Mouse (Mus musculus): ENCODE measurements around the gene Traf3ip3. TPM values are rescaled to one million over a fixed set of nuclear protein-coding genes. Genes with fewer than 3 reads are reported as not detected.

Gene Traf3ip3
- polyA plus RNA-seq (2015; fragmentation: Nextera tagmentation; extraction: Ambion mirVana) = 3.9 and 5.6 TPM in 2 replicates

GRCm38 (mm10) chr1:193201383-193201778 is at the start of gene Traf3ip3:
Traf3ip3 (minus strand) TSS chr1:193201703.
- Histone ChIP-seq H3K4me2 (no peak within 1 kb of the TSS), H3K9me3 (no peaks in the 10 kb centered on the region), H3K4me1 (no peaks in the 10 kb centered on the region), H3K27me3 (replicated peaks) (no peaks in the 10 kb centered on the region), H3K27ac (no peak within 1 kb of the TSS), H3K36me3 (no peaks in the 10 kb centered on the region), H3K4me3 (replicated peaks) (no peak within 1 kb of the TSS), H3K9ac (no peak within 1 kb of the TSS)
- 55% methylated on average over 5 of the region's 5 CpGs for WGBS
- no peak for ATAC-seq (ENCODE audit: insufficient read depth, low FRiP score, low read depth)

- H3K36me3 ChIP-seq = no peaks in the 10 kb centered on the region
- H3K4me3 ChIP-seq (replicated peaks) = no peak overlapping the region
- H3K9me3 ChIP-seq = no peaks in the 10 kb centered on the region
- no peak overlapping the region for H3K4me2 ChIP-seq
- H3K27ac ChIP-seq = no peak overlapping the region
- no peaks in the 10 kb centered on the region for H3K4me1 ChIP-seq
- 75% methylated on average over 2 of the region's 2 CpGs for WGBS
- no peaks in the 10 kb centered on the region for H3K27me3 ChIP-seq (replicated peaks)
- H3K9ac ChIP-seq = no peak overlapping the region
- no peak for ATAC-seq (ENCODE audit: insufficient read depth, low FRiP score, low read depth)
Observed at GRCm38 (mm10) chr1:193250026-193250425, 48.5 kb upstream of the Traf3ip3 start.

GRCm38 (mm10) chr1:193244235-193244634 is 42.7 kb upstream of the Traf3ip3 start:
- H3K27me3 ChIP-seq (replicated peaks) = no peaks in the 10 kb centered on the region
- no peak overlapping the region for H3K27ac ChIP-seq
- no peak overlapping the region for H3K9ac ChIP-seq
- no peaks in the 10 kb centered on the region for H3K36me3 ChIP-seq
- no peak overlapping the region for H3K4me3 ChIP-seq (replicated peaks)
- no peak overlapping the region for H3K4me2 ChIP-seq
- 80% methylated on average over 6 of the region's 6 CpGs for WGBS
- H3K9me3 ChIP-seq = no peaks in the 10 kb centered on the region
- H3K4me1 ChIP-seq = 0 out of 2 replicates have a peak, but pooled peaks cover 6% of the 10 kb centered on the region
- ATAC-seq (ENCODE audit: insufficient read depth, low FRiP score, low read depth) = no peak

GRCm38 (mm10) chr1:193243571-193244193 is 42.2 kb upstream of the Traf3ip3 start:
- Histone ChIP-seq H3K4me1 (0 out of 2 replicates have a peak, but pooled peaks cover 6% of the 10 kb centered on the region), H3K4me3 (replicated peaks) (no peak overlapping the region), H3K27ac (no peak overlapping the region), H3K4me2 (no peak overlapping the region), H3K27me3 (replicated peaks) (no peaks in the 10 kb centered on the region), H3K36me3 (no peaks in the 10 kb centered on the region), H3K9ac (no peak overlapping the region), H3K9me3 (no peaks in the 10 kb centered on the region)
- 43% methylated on average over 10 of the region's 10 CpGs for WGBS
- no peak for ATAC-seq (ENCODE audit: insufficient read depth, low FRiP score, low read depth)

GRCm38 (mm10) chr1:193242863-193243262 is 41.4 kb upstream of the Traf3ip3 start:
- no peak overlapping the region for H3K9ac ChIP-seq
- 0 out of 2 replicates have a peak, but pooled peaks cover 6% of the 10 kb centered on the region for H3K4me1 ChIP-seq
- no peaks in the 10 kb centered on the region for H3K27me3 ChIP-seq (replicated peaks)
- H3K36me3 ChIP-seq = no peaks in the 10 kb centered on the region
- H3K4me2 ChIP-seq = no peak overlapping the region
- no peak overlapping the region for H3K4me3 ChIP-seq (replicated peaks)
- WGBS = 68% methylated on average over 4 of the region's 4 CpGs
- ATAC-seq (ENCODE audit: insufficient read depth, low FRiP score, low read depth) = no peak
- no peaks in the 10 kb centered on the region for H3K9me3 ChIP-seq
- H3K27ac ChIP-seq = no peak overlapping the region

GRCm38 (mm10) chr1:193242238-193242637 is 40.7 kb upstream of the Traf3ip3 start:
- Histone ChIP-seq H3K36me3 (no peaks in the 10 kb centered on the region), H3K4me3 (replicated peaks) (no peak overlapping the region), H3K27me3 (replicated peaks) (no peaks in the 10 kb centered on the region), H3K9me3 (no peaks in the 10 kb centered on the region), H3K4me1 (0 out of 2 replicates have a peak, but pooled peaks cover 6% of the 10 kb centered on the region), H3K4me2 (no peak overlapping the region), H3K27ac (no peak overlapping the region), H3K9ac (no peak overlapping the region)
- ATAC-seq (ENCODE audit: insufficient read depth, low FRiP score, low read depth) = peak; percentile 35; the same call in 1 of the 2 replicates
- 48% methylated on average over 8 of the region's 8 CpGs for WGBS

- Histone ChIP-seq H3K27me3 (replicated peaks) (no peaks in the 10 kb centered on the region), H3K4me2 (no peak overlapping the region), H3K36me3 (no peaks in the 10 kb centered on the region), H3K9ac (no peak overlapping the region), H3K9me3 (no peaks in the 10 kb centered on the region), H3K4me1 (0 out of 2 replicates have a peak, but pooled peaks cover 6% of the 10 kb centered on the region), H3K27ac (no peak overlapping the region), H3K4me3 (replicated peaks) (no peak overlapping the region)
- ATAC-seq (ENCODE audit: insufficient read depth, low FRiP score, low read depth) = no peak
- WGBS = 88% methylated on average over 4 of the region's 4 CpGs
Observed at GRCm38 (mm10) chr1:193241436-193241835, 39.9 kb upstream of the Traf3ip3 start.

GRCm38 (mm10) chr1:193238426-193238825 is 36.9 kb upstream of the Traf3ip3 start:
- 52% methylated on average over 4 of the region's 4 CpGs for WGBS
- no peaks in the 10 kb centered on the region for H3K27me3 ChIP-seq (replicated peaks)
- no peak for ATAC-seq (ENCODE audit: insufficient read depth, low FRiP score, low read depth)

GRCm38 (mm10) chr1:193234930-193235329 is 33.4 kb upstream of the Traf3ip3 start:
- H3K4me3 ChIP-seq (replicated peaks) = no peak overlapping the region
- H3K9ac ChIP-seq = no peak overlapping the region
- H3K36me3 ChIP-seq = no peaks in the 10 kb centered on the region
- H3K27ac ChIP-seq = no peak overlapping the region
- no peaks in the 10 kb centered on the region for H3K9me3 ChIP-seq
- H3K4me1 ChIP-seq = no peaks in the 10 kb centered on the region
- WGBS = 56% methylated on average over 7 of the region's 7 CpGs
- no peak overlapping the region for H3K4me2 ChIP-seq
- H3K27me3 ChIP-seq (replicated peaks) = no peaks in the 10 kb centered on the region
- no peak for ATAC-seq (ENCODE audit: insufficient read depth, low FRiP score, low read depth)

More at GRCm38 (mm10) chr1:193238426-193238825, 36.9 kb upstream of the Traf3ip3 start:
- Histone ChIP-seq H3K36me3 (no peaks in the 10 kb centered on the region), H3K4me2 (no peak overlapping the region), H3K4me1 (0 out of 2 replicates have a peak, but pooled peaks cover 6% of the 10 kb centered on the region), H3K9ac (no peak overlapping the region), H3K4me3 (replicated peaks) (no peak overlapping the region), H3K27ac (no peak overlapping the region), H3K9me3 (no peaks in the 10 kb centered on the region)

GRCm38 (mm10) chr1:193234130-193234645 is 32.7 kb upstream of the Traf3ip3 start:
- no peaks in the 10 kb centered on the region for H3K4me1 ChIP-seq
- no peak overlapping the region for H3K27ac ChIP-seq
- no peaks in the 10 kb centered on the region for H3K9me3 ChIP-seq
- H3K4me2 ChIP-seq = no peak overlapping the region
- no peaks in the 10 kb centered on the region for H3K36me3 ChIP-seq
- no peak overlapping the region for H3K9ac ChIP-seq
- H3K27me3 ChIP-seq (replicated peaks) = no peaks in the 10 kb centered on the region
- WGBS = 93% methylated on average over 2 of the region's 2 CpGs
- no peak for ATAC-seq (ENCODE audit: insufficient read depth, low FRiP score, low read depth)
- no peak overlapping the region for H3K4me3 ChIP-seq (replicated peaks)

- WGBS = 78% methylated on average over 2 of the region's 2 CpGs
- no peak for ATAC-seq (ENCODE audit: insufficient read depth, low FRiP score, low read depth)
Observed at GRCm38 (mm10) chr1:193232732-193233131, 31.2 kb upstream of the Traf3ip3 start.

GRCm38 (mm10) chr1:193230935-193231334 is 29.4 kb upstream of the Traf3ip3 start:
- no peak overlapping the region for H3K4me3 ChIP-seq (replicated peaks)
- H3K36me3 ChIP-seq = no peaks in the 10 kb centered on the region
- no peak for ATAC-seq (ENCODE audit: insufficient read depth, low FRiP score, low read depth)
- 43% methylated on average over 5 of the region's 5 CpGs for WGBS
- no peaks in the 10 kb centered on the region for H3K27me3 ChIP-seq (replicated peaks)
- H3K9me3 ChIP-seq = no peaks in the 10 kb centered on the region
- no peak overlapping the region for H3K4me2 ChIP-seq
- H3K9ac ChIP-seq = no peak overlapping the region
- no peaks in the 10 kb centered on the region for H3K4me1 ChIP-seq
- no peak overlapping the region; the same call in 1 of the 2 replicates for H3K27ac ChIP-seq

More at GRCm38 (mm10) chr1:193232732-193233131, 31.2 kb upstream of the Traf3ip3 start:
- Histone ChIP-seq H3K27me3 (replicated peaks) (no peaks in the 10 kb centered on the region), H3K4me2 (no peak overlapping the region), H3K27ac (no peak overlapping the region), H3K4me1 (no peaks in the 10 kb centered on the region), H3K4me3 (replicated peaks) (no peak overlapping the region), H3K9ac (no peak overlapping the region), H3K9me3 (no peaks in the 10 kb centered on the region), H3K36me3 (no peaks in the 10 kb centered on the region)

Measured in stomach, embryonic 15.5 days (tissue).